Mouse (Mus musculus) retina, postnatal 1 day (tissue): Measurements from ENCODE around the gene Pik3r4.
A peak's percentile ranks its signal among the peaks of the same experiment; 100 is the strongest.

ENCODE experiments used
- DNase-seq: peaks from one replicate; pipeline ENCODE4 v3.0.0-alpha.2; 2012

Gene Pik3r4

GRCm38 (mm10) chr9:105642460-105643371 lies at the start of gene Pik3r4:
Gene Pik3r4 (plus strand): TSS chr9:105642978.
- peak; percentile 96 for DNase-seq

DNA sequence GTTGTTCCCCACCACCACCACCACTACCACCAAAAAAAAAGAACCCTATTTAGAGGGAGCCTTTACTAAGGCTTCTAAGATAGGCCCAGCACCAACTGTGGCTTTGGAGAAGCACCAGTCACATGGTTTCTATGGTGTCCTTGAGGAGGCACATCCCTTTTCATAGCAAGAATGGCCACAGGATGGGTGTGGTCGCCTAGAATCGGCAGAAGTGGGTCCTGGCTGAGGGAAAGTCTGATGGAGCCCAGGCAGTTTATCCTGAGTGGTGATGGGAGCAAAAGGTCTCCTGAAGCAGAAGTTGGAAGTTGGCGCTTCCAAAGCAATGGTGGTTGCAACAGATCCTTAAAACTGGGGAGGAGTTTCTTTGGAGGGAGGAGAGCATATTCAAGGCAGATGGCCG lies 43.9 kb upstream of the Pik3r4 start:
- no peak for DNase-seq

- no peak for DNase-seq
Observed at GRCm38 (mm10) chr9:105611980-105612771, 30.6 kb upstream of the Pik3r4 start.

DNA sequence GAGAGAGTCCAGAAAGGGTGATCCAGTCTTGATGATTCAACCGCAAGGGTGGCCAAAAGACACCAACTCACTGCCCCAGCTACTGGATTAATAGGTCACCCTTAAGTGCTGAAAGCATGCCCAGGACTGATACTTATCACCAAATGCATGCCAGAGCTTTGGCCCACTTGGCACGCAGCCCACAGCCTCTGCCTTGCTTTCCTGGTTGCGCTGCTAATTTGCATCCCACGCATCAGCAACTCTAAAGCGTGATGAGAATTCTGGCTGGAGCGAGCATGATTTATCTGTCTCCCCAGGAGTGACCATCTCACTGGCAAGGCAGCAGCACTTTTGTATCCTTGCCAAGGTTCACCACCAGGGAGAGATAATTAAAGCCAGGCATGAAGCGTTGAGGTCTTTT lies 29.9 kb upstream of the Pik3r4 start:
- DNase-seq, result peak; percentile 72

DNA sequence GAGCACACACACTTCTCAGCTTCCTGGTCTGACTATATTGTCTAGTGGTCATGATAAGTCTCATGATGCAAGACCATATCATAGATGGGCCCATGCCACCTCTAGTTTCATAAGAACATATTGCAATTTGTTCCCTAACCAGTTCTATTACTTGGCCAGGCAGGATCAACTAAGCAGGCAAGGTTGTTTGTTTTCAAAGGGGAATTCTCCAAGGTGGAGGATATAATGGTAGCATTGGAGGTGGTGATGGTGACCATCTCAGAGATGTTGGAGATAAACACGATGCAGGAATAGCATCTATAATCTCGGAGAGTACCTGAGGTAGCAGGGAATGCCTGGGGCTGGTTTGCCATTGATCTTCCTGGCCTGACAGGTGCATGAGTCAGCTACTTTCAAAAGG lies 26.8 kb upstream of the Pik3r4 start:
- no peak for DNase-seq

GRCm38 (mm10) chr9:105617274-105617673 lies 25.5 kb upstream of the Pik3r4 start:
- DNase-seq, result peak; percentile 65

DNA sequence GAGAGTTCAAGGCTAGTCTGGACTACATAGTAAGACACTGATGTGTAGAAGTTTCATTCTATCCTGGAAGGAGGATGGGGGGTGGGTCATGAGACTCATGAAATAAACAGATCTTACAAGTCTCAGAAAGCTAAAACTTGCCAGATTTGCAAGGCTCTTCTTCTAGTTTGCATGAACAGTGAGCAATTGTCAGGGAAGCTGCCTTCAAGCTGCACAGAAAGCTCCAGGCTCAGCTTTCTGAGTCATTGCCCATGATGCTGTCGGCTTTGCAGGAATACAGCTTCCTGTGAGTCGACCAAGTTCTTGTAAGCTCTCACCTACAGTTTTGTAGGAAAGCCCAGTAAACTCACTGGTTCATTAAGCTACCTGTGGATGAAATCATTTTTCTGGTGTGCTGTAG lies 8.8 kb upstream of the Pik3r4 start:
- DNase-seq, result no peak

- DNase-seq, result peak; percentile 18
Observed at GRCm38 (mm10) chr9:105641377-105641776, 1.4 kb upstream of the Pik3r4 start.

DNA sequence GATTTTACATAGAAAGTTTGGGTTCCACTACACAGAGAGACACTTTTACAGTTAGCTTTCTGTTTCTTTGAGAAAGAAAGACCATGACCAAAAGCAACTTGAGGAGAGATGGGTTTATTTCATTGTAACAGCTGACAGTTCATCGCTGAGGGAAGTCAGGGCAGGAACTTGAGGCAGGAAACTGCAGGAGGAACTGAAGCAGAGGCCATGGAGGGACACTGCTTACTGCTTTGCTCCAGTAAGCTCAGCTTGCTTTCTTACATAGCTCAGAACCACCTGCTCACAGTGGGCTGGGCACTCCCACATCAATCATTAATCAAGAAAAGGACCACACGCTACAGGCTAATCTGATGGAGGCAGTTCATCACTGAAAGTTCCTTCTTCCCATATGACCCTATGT lies 13.4 kb downstream of the Pik3r4 start:
- DNase-seq, result no peak

DNA sequence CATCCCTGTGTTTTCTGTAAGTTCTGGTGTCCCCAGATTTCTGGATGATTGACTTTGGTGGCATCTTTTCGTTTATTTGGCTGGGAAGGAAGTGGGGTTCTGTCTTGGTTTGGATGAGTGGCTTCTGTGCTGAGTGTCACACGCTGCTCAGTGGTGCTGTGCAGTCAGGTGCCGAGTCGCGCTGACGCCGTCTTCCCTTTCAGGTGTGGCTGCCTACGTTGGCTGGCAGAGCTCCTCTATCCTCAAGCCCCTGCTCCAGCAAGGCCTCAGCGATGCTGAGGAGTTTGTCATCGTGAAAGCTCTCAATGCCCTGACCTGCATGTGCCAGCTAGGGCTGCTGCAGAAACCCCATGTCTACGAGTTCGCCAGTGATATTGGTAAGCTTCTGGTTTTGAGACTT lies 15.4 kb downstream of the Pik3r4 start:
- DNase-seq, result no peak

GRCm38 (mm10) chr9:105659877-105660276 lies 17.1 kb downstream of the Pik3r4 start:
- DNase-seq, result no peak

DNA sequence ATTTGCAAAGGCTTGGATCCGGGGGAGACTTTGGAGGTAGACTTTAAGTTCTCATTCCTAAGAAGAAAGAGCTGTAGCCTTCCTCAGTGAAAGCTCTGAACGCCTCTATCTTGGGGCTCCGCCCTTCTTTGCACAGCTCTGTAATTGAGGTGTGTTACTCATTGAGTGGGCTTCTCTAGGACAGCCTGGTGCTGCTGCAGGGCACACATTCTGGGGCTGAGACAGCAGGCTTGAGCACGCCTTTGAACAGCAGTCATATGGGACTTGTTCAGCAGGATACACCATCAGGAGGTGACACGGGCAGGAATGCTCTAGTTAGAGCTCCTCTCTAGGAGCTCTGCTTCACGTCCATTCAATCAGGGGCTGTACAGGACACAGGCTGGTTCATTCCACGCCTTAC lies 22.5 kb downstream of the Pik3r4 start:
- no peak for DNase-seq

GRCm38 (mm10) chr9:105670916-105671315 lies 28.1 kb downstream of the Pik3r4 start:
- no peak for DNase-seq

DNA sequence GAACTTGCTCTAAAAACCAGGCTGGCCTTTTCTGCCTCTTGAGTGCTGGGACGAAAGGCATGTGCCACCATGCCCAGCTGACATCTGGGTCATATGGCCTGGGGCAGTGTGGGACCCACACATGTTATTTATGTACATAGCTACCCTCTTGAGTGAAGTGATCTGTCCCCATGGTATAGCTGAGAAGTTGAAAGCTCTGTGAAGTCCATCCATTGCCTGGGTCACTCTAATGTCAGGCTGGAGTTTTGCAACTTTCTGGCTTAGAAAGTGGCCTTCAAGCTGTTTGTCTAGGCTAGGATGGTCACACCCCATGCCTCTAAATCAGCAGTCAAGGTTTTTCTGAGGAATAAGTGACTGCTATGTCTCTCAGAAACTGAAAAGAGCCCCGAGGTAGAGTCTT lies 29.3 kb downstream of the Pik3r4 start:
- DNase-seq, result no peak

DNA sequence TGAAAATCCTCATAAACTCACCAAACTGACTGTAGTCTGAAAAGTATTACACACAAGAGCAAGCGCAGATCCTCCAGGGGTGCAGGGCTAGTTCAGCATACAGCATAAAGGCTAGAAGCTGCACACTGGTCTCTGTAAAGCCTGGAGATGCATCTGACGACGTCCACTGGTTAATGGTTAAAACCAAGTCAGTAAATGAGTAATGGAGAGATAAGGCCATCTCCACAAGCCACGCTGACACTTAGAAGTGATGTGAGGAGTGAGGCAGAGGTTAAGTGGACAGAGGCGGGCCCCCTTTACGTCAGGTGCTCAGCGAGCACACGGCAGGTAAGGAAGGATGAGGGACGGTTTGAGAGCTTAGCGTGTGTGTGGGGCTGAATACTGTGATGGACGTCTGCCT lies 33.2 kb downstream of the Pik3r4 start:
- no peak for DNase-seq

GRCm38 (mm10) chr9:105681386-105681785 lies 38.6 kb downstream of the Pik3r4 start:
- no peak for DNase-seq

- no peak for DNase-seq
Observed at GRCm38 (mm10) chr9:105684549-105685165, 41.9 kb downstream of the Pik3r4 start.

DNA sequence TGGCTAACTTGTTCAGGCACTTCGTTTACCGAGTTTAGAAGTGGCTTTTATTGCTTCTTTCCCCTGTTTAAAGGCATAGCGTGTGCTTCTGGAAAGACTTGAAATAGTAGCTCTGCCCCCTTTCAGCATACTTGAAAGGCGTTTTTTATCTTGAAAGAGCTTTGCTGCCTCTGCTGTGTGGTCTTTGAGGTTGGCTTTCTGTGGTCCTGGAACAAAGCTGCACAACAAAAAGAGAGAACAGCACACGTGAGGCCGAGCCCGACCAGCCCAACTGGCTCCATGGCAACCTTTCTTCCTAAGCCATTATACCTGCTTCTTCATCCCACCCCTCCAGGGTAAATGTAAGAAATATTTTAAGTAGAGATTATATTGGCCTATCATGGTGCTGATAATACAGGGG lies 46.7 kb downstream of the Pik3r4 start:
- DNase-seq, result no peak

- DNase-seq, result no peak
Observed at GRCm38 (mm10) chr9:105692472-105692871, 49.7 kb downstream of the Pik3r4 start.

DNA sequence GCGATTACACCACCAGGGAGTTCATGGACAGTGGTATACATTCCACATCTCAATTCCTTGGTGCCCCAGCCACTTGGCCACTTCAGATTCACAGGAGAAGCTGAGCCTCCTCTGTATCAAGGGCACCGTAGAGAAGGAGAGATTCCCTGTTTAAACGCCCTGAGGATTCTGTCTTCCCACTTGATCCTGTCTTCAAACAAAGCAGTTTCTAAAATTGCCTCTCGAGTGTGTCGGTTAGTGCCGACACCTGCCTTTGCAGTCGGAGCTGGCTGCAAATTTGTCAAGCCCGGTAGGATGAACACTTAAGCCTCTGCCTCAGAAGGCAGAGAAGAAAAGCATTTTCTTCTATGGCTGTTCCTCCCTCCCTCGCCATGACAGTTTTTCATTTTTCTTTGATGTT lies 50.3 kb downstream of the Pik3r4 start:
- DNase-seq, result no peak

GRCm38 (mm10) chr9:105693854-105694253 lies 51.1 kb downstream of the Pik3r4 start:
- peak; percentile 73 for DNase-seq

DNA sequence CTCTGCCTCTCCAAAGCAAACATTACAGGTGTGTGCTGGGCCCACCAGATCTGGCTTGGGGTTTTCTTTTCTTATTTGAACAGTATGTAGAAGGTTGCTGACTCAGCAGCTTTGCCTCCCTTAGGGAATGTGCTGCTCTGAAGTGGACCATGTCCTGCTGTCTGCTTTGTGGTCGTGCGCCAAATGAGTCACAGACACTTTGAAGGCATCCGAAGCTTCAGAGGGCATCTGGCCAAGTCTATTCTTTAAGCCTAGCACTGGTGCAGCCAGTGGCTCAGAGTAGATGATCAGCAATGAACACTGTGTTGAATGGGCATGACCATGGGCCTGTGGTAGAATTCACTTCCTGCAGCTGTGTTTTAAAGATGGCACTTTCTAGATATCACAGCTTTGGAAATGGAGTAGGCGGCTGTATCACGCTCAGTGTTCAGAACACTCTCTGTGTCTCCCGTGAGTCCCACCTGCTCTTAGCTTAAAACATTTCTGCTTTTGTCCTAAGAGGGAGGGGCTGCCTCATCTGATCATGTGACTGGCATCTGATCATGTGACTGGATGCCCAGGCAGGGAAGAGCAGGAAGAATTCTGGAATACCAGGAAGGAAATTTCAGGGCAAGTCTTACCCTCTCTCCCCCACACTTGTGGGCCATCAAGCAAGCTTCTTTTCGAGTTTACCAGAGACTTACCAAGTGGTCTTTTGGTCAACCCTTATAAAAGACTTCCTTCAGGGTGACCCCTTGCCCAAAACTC lies 54.2 kb downstream of the Pik3r4 start:
- no peak for DNase-seq
